Mouse (Mus musculus) left cerebral cortex, postnatal 14 days (tissue): ENCODE results near the gene Cab39l. TPM values are rescaled to one million over a fixed set of nuclear protein-coding genes. Genes with fewer than 3 reads are reported as not detected.
"Not testable (repeated sequence)": the region's sequence is repeated elsewhere in the genome, so short reads cannot be mapped to it uniquely, and the experiment has no call there.

ENCODE experiments used
- DNase-seq, 2 experiments: peaks; one replicate each; pipeline ENCODE4 v3.0.0; 2021 to 2022; ENCODE audit warnings: low spot score in 2 of 2, mixed read lengths in 1 of 2
- intact Hi-C: fragments of 180-260 bp; cut with DNase I; formaldehyde crosslinking; loops from one replicate; pipeline ENCODE4 v1.15.1; 2025
- total RNA-seq, 2 experiments: library from RNA; stranded (reverse); gene quantifications; 2 replicates each; pipeline ENCODE4 v1.2.3; 2021

Cab39l gene
- total RNA-seq, 2 experiments from 2014 or later, result 19.1 to 19.8 TPM

- DNase-seq, intact Hi-C loops: not testable (repeated sequence)
These were observed 173.4 kb downstream of the Cab39l start for GRCm38 (mm10) chr14:59614149-59614548.

GRCm38 (mm10) chr14:59616802-59617201, 176.0 kb downstream of the Cab39l start:
- intact Hi-C loops, result no loop called here
- DNase-seq, result no peak

- no peak for DNase-seq
- intact Hi-C loops, result no loop called here
These were observed 183.6 kb downstream of the Cab39l start for GRCm38 (mm10) chr14:59624326-59624885.

GRCm38 (mm10) chr14:59625158-59625805, 184.5 kb downstream of the Cab39l start, which contains the start of gene Shisa2:
Gene Shisa2 (plus strand): TSS chr14:59625308.
- intact Hi-C loops, result loop anchor here (5.0 kb wide), 1 partner anchor 317 kb away; no protein-coding TSS in a partner anchor
- DNase-seq, result peak; percentile 35 to 67

DNA sequence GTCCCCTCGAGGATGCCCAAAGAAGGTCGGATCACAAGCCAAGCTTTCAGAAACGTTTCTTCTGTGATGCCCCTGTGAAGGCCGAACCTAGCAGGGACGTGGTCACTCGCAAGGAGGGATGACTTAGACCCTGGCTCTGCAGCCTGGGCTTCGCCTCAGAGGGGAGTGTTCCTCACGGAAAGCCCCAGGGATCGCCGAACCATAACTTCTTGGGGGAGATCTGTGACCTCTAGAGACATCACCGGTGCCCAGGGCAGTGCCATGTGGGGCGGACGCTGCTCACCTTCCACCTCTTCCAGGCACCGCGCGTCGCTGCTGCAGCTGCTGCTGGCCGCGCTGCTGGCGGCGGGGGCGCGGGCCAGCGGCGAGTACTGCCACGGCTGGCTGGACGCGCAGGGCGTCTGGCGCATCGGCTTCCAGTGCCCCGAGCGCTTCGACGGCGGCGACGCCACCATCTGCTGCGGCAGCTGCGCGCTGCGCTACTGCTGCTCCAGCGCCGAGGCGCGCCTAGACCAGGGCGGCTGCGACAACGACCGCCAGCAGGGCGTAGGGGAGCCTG, 185.1 kb downstream of the Cab39l start:
- intact Hi-C loops, result loop anchor here (5.0 kb wide), 1 partner anchor 316 kb away; no protein-coding TSS in a partner anchor
- no peak for DNase-seq

- no peak for DNase-seq
- intact Hi-C loops, result loop anchor here (5.0 kb wide), 1 partner anchor 316 kb away; no protein-coding TSS in a partner anchor
These were observed 185.9 kb downstream of the Cab39l start for GRCm38 (mm10) chr14:59626711-59627110.

DNA sequence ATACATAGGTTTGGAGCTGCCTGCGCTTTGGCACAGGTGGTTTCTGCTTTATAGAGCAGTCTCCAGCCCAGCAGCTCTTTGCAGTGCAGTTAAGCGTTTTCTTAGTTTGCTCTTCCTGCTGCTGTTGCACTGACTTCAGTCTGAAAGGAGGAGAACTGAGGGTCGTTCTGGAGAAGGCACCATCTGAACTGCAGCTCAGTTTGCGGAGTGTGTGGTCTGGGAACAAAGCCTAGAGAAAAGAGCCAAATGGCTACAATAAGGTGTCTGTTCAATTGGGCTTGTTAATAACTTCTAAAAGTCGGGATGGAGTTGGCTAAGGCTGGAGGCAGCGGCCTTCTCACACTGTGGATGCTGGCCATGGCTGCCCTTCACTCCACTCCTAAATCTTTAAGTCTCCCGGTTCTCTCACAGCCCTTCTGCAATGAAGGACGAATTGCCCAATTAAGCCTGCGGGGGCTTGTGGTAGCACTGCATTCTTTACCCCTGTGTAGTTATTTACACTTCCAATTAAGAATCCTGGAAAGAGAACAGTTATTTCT, 186.4 kb downstream of the Cab39l start:
- DNase-seq, result no peak
- intact Hi-C loops, result loop anchor here (5.0 kb wide), 1 partner anchor 315 kb away; no protein-coding TSS in a partner anchor

- intact Hi-C loops, result loop anchor here (5.0 kb wide), 1 partner anchor 314 kb away; no protein-coding TSS in a partner anchor
- peak in 1 of 2 experiments; percentile 51 for DNase-seq
These were observed 187.1 kb downstream of the Cab39l start for GRCm38 (mm10) chr14:59627823-59628222.

DNA sequence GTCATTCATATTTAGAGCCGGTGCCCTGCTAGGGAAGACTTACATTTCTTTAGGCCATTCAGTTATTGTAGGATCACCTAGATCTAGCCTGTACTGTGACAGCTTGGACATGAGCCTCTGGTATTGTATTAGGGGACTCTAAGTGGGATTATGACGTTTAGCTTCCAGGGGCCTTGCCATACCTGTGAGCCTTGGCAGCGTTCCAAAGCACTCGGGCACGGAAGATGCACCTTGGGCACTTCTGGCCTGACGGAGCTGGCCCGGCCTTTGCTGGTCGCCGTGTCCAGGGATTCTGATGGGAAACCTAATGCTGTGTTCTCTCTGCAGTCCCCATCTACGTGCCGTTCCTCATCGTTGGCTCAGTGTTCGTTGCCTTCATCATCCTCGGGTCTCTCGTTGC, 188.5 kb downstream of the Cab39l start:
- intact Hi-C loops, result loop anchor here (5.0 kb wide), 1 partner anchor 313 kb away; no protein-coding TSS in a partner anchor

DNA sequence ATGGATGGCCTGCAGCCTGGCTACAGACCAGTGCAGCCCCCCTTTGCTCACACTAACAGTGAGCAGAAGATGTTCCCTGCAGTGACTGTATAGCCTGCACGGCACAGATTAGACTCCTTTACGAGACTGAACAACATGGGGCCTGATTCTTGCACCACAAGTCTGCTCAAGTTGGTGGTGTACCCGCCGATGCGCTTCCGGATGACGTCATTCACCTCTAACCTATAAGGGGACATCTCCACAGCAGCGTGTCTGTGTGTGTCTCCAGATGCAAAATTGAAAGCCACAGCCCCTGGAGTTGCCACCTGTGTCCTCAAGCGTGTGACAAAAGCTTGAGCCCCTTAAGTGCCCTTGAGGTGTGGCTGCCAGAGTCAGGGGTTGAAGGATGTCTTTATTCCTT, 189.3 kb downstream of the Cab39l start:
- DNase-seq, result no peak
- intact Hi-C loops, result no loop called here

More for the DNA sequence above, 188.5 kb downstream of the Cab39l start:
- no peak for DNase-seq

DNA sequence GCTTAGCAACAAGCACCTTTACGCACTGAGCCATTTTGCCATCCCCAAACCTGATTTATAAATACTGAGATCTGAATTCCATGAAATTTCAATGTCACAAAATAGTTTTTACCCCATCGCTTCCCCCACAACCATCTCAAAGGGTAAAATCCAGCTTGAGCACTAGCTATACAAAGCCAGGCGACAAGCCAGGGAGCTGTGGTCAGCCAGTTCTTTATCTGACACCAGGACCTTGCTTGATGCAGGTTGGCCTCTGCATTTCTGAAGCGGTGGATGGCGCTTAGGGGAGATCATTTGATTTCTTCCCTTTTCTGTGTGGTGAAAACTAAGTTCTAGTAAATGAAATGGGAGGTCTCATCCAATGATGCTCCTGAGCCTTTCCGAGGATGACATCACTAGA, 191.3 kb downstream of the Cab39l start:
- intact Hi-C loops, result no loop called here
- DNase-seq, result no peak

- intact Hi-C loops, result no loop called here
- no peak for DNase-seq
These were observed 192.6 kb downstream of the Cab39l start for GRCm38 (mm10) chr14:59633295-59633898.

- no peak for DNase-seq
- intact Hi-C loops, result no loop called here
These were observed 193.2 kb downstream of the Cab39l start for GRCm38 (mm10) chr14:59633988-59634387.

Other genes with a start within 250 kb of the Cab39l start
- 10 to 100 TPM; 20.9 to 23.8 TPM for gene Rcbtb1, start 239.8 kb upstream of the Cab39l start, total RNA-seq
- gene Gm6904, start 180.8 kb upstream of the Cab39l start, total RNA-seq, result not detected
- not detected for gene Phf11a, start 143.4 kb upstream of the Cab39l start, total RNA-seq
- gene Phf11b, start 99.6 kb upstream of the Cab39l start, total RNA-seq, result not detected
- under 1 TPM; 0.35 to 0.51 TPM for gene Phf11d, start 75.5 kb upstream of the Cab39l start, total RNA-seq
- under 1 TPM; 0.42 to 0.49 TPM for gene Phf11c, start 45.6 kb upstream of the Cab39l start, total RNA-seq
- gene Setdb2, start 88 bp upstream of the Cab39l start, total RNA-seq, result 1 to 10 TPM; 3.9 to 4.9 TPM
- gene Cdadc1, start 157.0 kb downstream of the Cab39l start, total RNA-seq, result 10 to 100 TPM; 48.7 to 52.8 TPM
- gene Shisa2, start 184.3 kb downstream of the Cab39l start, total RNA-seq, result 1 to 10 TPM; 2.0 to 2.5 TPM